Mouse (Mus musculus) olfactory bulb, adult 2 months (tissue): ENCODE results near the gene Gas6.

ENCODE experiments used
- CTCF ChIP-seq: fragments of 200-500 bp; IDR thresholded peaks from 2 replicates; pipeline ENCODE4 v1.5.1; 2012; ENCODE audit warnings: low read depth, mild to moderate bottlenecking, low read length, moderate library complexity; ENCODE audit not compliant: insufficient read depth
- POLR2A ChIP-seq: fragments of 200-500 bp; IDR thresholded peaks from 2 replicates; pipeline ENCODE4 v1.6.1; 2012; ENCODE audit warnings: mild to moderate bottlenecking, low read depth, low read length, moderate library complexity; ENCODE audit not compliant: insufficient read depth

- TF ChIP-seq POLR2A = no peak
- TF ChIP-seq CTCF = no peak
Observed at GRCm38 (mm10) chr8:13537102-13537501, 42.8 kb upstream of the Gas6 start.
